Mouse (Mus musculus): ENCODE measurements around the gene Aoc2.

DNA sequence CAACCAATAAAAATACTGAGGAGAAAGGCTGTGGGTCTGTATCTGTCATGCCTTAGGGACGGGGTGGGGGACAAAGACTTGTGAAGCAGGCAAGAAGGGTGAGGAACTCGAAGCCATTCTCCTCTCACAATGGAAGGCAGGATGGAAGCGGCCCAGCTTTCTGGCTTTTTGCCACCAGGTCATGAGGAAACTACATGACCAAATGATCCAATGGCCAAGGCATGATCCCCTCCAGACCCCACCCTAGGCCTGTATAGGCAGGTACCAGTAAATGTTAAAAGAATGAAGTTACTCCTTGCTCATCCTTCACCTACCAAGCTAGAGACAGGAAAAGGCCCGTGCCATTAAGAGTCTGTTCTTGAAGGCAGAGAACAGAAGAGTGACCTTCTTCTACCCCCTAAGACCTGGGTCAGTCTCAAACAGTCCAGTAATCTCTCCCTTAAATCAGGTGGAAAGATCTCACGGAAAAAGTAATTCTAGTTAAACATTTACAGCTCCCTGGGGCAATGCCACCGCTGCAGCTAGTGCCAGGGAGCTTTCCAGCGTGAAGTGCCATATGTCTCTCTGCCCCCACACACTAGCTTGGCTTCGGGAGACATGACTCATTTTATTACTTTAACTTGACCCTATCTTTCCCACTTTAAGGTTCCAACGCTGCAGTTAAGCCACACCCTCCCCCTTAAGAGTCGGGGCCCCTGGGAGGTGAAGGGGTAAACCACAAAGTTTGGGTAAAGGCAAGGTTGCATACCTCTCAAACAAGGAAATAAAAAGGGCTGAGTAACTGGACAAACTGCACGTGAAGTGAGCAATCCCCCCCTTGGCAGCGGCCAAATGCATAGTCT is 47.3 kb upstream of the Aoc2 start:
- TF ChIP-seq CTCF (IDR thresholded peaks at IDR 0.05; ENCODE audit: low read depth): no peak
- no peak for TF ChIP-seq EP300 (optimal IDR thresholded peaks at IDR 0.05)
